Mouse (Mus musculus) liver, postnatal 0 days (tissue): ENCODE data around the gene Plpp7. TPM values are rescaled to one million over a fixed set of nuclear protein-coding genes. Genes with fewer than 3 reads are reported as not detected.
A peak's percentile ranks its signal among the peaks of the same experiment; 100 is the strongest.

Experiments used
- ATAC-seq: fragments of 200-750 bp; cut with Nextera tagmentation; 2 replicates; pipeline ENCODE4 v1.8.0; 2017; ENCODE audit warnings: mild to moderate bottlenecking, moderate library complexity
- DNase-seq: peaks from one replicate; pipeline ENCODE4 v3.0.0-alpha.2; 2016
- H3K27ac ChIP-seq: fragments of 300-500 bp; sonication (generic); 2 replicates; pipeline ENCODE4 v1.5.1; 2014; ENCODE audit warnings: antibody characterized with exemption, moderate library complexity, mild to moderate bottlenecking, low read depth
- H3K27me3 ChIP-seq: fragments of 300-500 bp; sonication (generic); 2 replicates; pipeline ENCODE4 v1.6.1; 2014; ENCODE audit warnings: low read length, control low read depth, mixed read lengths; ENCODE audit not compliant: insufficient read depth
- H3K36me3 ChIP-seq: fragments of 300-500 bp; sonication (generic); replicated peaks from 2 replicates; pipeline ENCODE4 v1.6.1; 2014; ENCODE audit warnings: mild to moderate bottlenecking, control low read depth, low read length, moderate library complexity, mixed read lengths; ENCODE audit not compliant: insufficient read depth
- H3K4me1 ChIP-seq: fragments of 300-500 bp; sonication (generic); 2 replicates; pipeline ENCODE4 v1.6.1; 2014; ENCODE audit warnings: antibody characterized with exemption, mild to moderate bottlenecking, control low read depth; ENCODE audit not compliant: insufficient read depth
- H3K4me2 ChIP-seq: fragments of 300-500 bp; sonication (generic); 2 replicates; pipeline ENCODE4 v1.6.1; 2014; ENCODE audit warnings: low read depth, mild to moderate bottlenecking, low read length, moderate library complexity, mixed read lengths
- H3K4me3 ChIP-seq: fragments of 300-500 bp; sonication (generic); 2 replicates; pipeline ENCODE4 v1.5.1; 2014; ENCODE audit warnings: low read depth, low read length
- H3K9ac ChIP-seq: fragments of 300-500 bp; sonication (generic); replicated peaks from 2 replicates; pipeline ENCODE4 v1.6.1; 2014; ENCODE audit warnings: mild to moderate bottlenecking, moderate library complexity
- H3K9me3 ChIP-seq: fragments of 300-500 bp; sonication (generic); 2 replicates; pipeline ENCODE4 v1.6.1; 2016; ENCODE audit warnings: mild to moderate bottlenecking, control low read depth, low read length, mixed read lengths
- CTCF ChIP-seq: sonication (generic); IDR thresholded peaks from 2 replicates; pipeline ENCODE4 v1.5.1; 2016; ENCODE audit warnings: antibody characterized with exemption, low read depth
- EP300 ChIP-seq: IDR thresholded peaks from 2 replicates; pipeline ENCODE4 v1.6.1; 2016; ENCODE audit warnings: antibody characterized with exemption, low read depth, mild to moderate bottlenecking
- WGBS: fragments of 180-500 bp; shearing (Covaris S2); extraction: QIAGEN DNeasy Blood & Tissue Kit; methylation state at CpG from one replicate; pipeline ENCODE4 v1.1.7; 2014; ENCODE audit not compliant: insufficient replicate concordance; 5-methylcytosine and 5-hydroxymethylcytosine counted together
- polyA plus RNA-seq: library from polyadenylated mRNA; unstranded; fragments of >200 nt; fragmentation: Nextera tagmentation; extraction: Ambion mirVana; gene quantifications from 2 replicates; pipeline ENCODE4 v1.2.1, GENCODE M21; 2015

Plpp7 gene
- polyA plus RNA-seq, 1 experiment from 2014 or later, result 1.7 TPM

DNA sequence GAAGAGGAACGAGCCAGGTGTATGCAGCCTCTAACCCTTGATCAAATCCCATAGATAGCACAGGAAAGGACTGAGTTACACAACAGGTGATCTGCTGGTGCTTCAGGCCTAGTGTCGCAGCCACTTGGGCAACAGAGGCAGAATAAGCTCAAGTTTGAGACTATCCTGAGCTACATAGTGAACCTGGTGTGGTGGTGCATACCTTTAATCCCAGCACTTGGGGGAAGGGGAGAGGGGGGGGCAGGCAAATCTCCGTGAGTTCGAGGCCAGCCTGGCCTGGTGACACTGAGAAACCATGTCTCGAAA is 33.2 kb downstream of the Plpp7 start:
- Histone ChIP-seq H3K36me3 (no peaks in the 10 kb centered on the region), H3K9ac (peak overlapping the region; percentile 65; the same call in 1 of the 2 replicates), H3K4me2 (peak overlapping the region; percentile 67), H3K9me3 (no peaks in the 10 kb centered on the region), H3K27me3 (no peaks in the 10 kb centered on the region), H3K4me1 (peaks cover 50% of the 10 kb centered on the region), H3K4me3 (no peak overlapping the region; the same call in 1 of the 2 replicates), H3K27ac (peak overlapping the region; percentile 98)
- 60% methylated on average over 5 of the region's 5 CpGs for WGBS
- DNase-seq (no peak), ATAC-seq (peak; percentile 42)
- TF ChIP-seq CTCF (no peak), EP300 (no peak)

DNA sequence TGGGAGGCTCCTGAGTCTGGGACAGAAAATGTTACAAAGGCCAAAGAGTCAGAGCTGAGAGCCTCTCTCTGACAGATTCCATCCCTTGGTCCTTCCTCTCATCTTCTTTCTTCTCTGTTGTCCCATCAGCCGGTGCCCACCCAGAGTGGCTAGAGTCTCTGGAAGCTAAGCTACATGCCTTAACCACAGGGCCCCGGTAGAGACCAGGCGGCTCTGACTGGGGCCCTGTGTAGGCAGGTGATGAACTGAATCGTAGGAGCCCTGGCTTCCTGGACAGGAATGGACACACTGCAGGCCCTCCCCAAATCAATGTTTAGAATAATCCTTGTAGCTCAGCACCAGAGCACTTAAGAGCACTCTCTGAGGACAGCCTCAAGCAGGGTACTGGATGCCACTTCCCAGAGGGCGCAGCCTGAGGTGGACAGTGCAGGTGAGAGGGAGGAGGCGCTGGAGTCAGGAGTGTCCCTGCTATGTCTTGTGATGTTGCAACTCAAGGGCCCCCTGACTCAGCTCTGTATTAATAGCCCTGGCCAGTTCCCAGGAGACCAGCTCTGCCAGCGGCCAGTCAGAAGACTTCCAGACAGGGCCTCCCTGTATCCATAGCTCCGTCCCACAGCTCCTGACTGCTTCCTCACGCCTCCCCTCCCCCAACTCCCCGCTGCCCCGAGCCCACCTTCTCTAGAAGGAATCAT is 34.2 kb downstream of the Plpp7 start:
- 57% methylated on average over 10 of the region's 11 CpGs for WGBS
- H3K9me3 ChIP-seq, result no peaks in the 10 kb centered on the region
- no peaks in the 10 kb centered on the region for H3K36me3 ChIP-seq
- DNase-seq (peak; percentile 26), ATAC-seq (no peak)
- H3K4me2 ChIP-seq, result no peak overlapping the region
- TF ChIP-seq CTCF, result no peak
- TF ChIP-seq EP300, result no peak
- peaks cover 50% of the 10 kb centered on the region for H3K4me1 ChIP-seq
- H3K27me3 ChIP-seq, result no peaks in the 10 kb centered on the region
- H3K9ac ChIP-seq, result no peak overlapping the region
- peak overlapping the region; percentile 98 for H3K27ac ChIP-seq
- no peak overlapping the region for H3K4me3 ChIP-seq

DNA sequence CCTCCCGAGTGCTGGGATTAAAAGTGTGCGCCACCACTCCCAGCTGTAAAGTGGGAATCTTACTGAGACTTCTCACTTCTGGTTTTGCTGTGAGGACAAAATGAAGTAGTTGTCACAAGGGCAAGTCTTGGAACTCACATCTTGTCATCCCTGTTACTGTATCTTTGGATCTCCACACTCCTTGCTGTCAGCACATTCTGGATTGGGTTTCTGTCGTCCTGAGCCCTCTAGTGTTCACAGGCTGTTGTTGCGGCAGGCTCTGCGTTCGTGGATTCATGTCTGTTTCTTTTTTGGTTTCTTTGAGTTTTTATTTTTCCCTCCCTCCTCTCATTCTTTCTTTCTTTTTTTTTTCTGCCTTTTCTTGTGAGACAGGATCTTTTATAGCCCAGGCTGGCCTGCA is 35.1 kb downstream of the Plpp7 start:
- Histone ChIP-seq H3K4me3 (no peak overlapping the region), H3K27me3 (no peaks in the 10 kb centered on the region), H3K4me1 (peaks cover 50% of the 10 kb centered on the region), H3K9ac (peak overlapping the region; percentile 58), H3K27ac (peak overlapping the region; percentile 77), H3K4me2 (peak overlapping the region; percentile 51), H3K36me3 (no peaks in the 10 kb centered on the region), H3K9me3 (no peaks in the 10 kb centered on the region)
- TF ChIP-seq CTCF, result peak; percentile 96
- peak; percentile 53; the same call in 1 of the 2 replicates for TF ChIP-seq EP300
- no peak for ATAC-seq
- peak; percentile 75 for DNase-seq
- 35% methylated on average over 6 of the region's 6 CpGs for WGBS

DNA sequence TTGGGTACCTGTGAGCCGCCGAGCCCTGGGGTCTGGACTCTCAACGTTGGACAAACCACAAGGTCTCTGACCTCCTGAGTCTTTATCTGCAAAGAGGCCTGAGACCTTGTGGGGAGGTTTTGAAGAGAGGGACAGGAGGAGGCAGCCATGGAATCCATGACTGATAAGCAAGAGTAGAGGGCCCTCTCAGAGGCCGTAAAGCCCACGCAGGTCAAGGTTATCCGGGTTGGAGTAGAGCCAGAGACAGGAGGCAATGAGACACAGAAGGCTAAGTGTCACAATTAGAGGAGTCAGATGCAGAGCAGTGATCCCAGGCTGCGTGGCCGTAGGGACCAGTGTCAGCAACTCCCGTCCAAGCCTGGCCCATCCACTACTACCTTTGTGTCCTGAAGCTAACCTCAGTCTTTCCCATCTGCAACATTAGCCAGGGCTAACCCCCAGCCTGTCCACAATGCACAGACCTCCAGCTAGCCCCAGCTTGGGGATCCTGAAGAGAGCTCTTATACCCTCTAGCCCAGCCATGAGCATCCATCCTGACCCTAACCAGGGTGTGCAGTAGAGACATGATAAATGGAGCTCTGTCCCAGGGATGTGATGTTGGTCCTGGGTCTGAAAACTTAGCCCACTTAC is 36.0 kb downstream of the Plpp7 start:
- 41% methylated on average over 9 of the region's 9 CpGs for WGBS
- Histone ChIP-seq H3K9ac (peak overlapping the region; percentile 58), H3K4me2 (peak overlapping the region; percentile 51; the same call in 1 of the 2 replicates)

DNA sequence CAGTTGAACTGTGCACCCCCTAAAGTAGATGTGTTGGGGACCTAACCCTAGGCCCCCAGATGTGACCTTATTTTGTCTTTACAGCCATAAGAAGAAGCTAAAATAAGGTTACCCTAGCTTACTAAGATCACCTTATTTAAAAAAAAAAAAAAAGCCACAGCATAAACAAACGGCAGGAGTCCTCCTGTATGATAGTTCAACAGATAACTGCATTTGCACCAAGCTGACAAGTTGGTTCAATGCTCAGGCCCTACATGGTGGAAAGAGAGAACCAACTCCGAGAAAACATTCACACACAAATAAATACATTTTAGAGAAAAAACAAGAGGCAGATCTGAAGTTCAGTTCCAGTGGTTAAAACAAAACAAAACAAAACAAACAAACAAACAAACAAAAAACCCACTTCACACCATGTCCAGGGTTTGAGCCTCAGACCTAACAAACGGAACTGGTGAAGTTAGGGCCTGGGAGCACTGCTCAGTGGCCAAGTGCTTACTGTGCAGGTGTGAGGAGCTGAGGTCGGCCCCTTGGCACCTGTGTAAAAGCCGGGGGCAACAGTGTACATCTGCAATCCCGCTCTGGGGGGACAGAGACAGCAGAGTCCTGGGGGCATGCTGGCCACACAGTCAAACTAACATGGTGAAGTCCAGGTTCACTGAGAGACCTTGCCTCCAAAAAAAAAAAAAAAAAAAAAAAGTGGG is 36.7 kb downstream of the Plpp7 start:
- no peaks in the 10 kb centered on the region for H3K9me3 ChIP-seq
- H3K36me3 ChIP-seq, result no peaks in the 10 kb centered on the region
- no peak overlapping the region for H3K4me3 ChIP-seq
- H3K4me1 ChIP-seq, result peaks cover 48% of the 10 kb centered on the region
- H3K9ac ChIP-seq, result no peak overlapping the region
- H3K4me2 ChIP-seq, result peak overlapping the region; percentile 45
- DNase-seq, result no peak
- TF ChIP-seq CTCF, result no peak
- TF ChIP-seq EP300, result no peak
- H3K27ac ChIP-seq, result peak overlapping the region; percentile 77; the same call in 1 of the 2 replicates
- no peak for ATAC-seq
- WGBS, result 61% methylated on average over 6 of the region's 6 CpGs
- H3K27me3 ChIP-seq, result no peaks in the 10 kb centered on the region

More for the DNA sequence above, 36.0 kb downstream of the Plpp7 start:
- Histone ChIP-seq H3K4me3 (no peak overlapping the region), H3K27me3 (no peaks in the 10 kb centered on the region), H3K4me1 (peaks cover 50% of the 10 kb centered on the region), H3K27ac (peak overlapping the region; percentile 77), H3K36me3 (no peaks in the 10 kb centered on the region), H3K9me3 (no peaks in the 10 kb centered on the region)
- peak; percentile 32 for DNase-seq
- no peak for TF ChIP-seq CTCF
- no peak for TF ChIP-seq EP300
- no peak for ATAC-seq

DNA sequence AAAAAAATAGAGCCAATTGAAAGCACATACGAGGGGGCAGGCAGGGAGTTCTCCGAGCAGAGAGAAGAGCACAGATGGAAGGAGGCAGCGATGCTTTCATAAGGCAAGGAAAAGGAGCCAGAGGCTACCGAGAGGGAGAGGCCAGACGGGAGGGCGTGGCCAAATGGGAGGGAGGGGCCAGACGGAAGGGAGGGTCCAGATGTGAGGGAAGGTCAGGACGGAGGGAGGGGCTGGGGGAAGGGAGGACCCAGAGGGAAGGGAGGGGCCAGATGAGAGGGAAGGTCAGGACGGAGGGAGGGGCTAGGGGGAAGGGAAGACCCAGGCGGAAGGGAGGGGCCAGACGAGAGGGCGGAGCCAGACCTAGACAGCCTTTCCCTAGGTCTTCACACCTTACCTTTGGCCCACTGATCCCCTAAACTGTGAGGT is 37.3 kb downstream of the Plpp7 start:
- TF ChIP-seq EP300, result no peak
- no peak for TF ChIP-seq CTCF
- no peak overlapping the region for H3K4me3 ChIP-seq
- H3K36me3 ChIP-seq, result no peaks in the 10 kb centered on the region
- ATAC-seq (peak; percentile 57), DNase-seq (peak; percentile 93)
- H3K27me3 ChIP-seq, result no peaks in the 10 kb centered on the region
- no peak overlapping the region for H3K9ac ChIP-seq
- H3K4me1 ChIP-seq, result peaks cover 53% of the 10 kb centered on the region
- peak overlapping the region; percentile 66; the same call in 1 of the 2 replicates for H3K27ac ChIP-seq
- H3K9me3 ChIP-seq, result no peaks in the 10 kb centered on the region
- H3K4me2 ChIP-seq, result peak overlapping the region; percentile 45
- 12% methylated on average over 12 of the region's 12 CpGs for WGBS
